Mouse (Mus musculus) ES-E14 (cell line): ENCODE measurements at regions not wholly inside any gene's neighbourhood (a gene's known extent, or its start where the extent isn't known, plus 50 kb on each side); places are given as distances from the start of the nearest gene placed in this dataset.

Source experiments
- CHD2 ChIP-seq: IDR thresholded peaks from 2 replicates; pipeline ENCODE4 v1.6.1; 2014; ENCODE audit warnings: mild to moderate bottlenecking, low read depth, low read length, inconsistent platforms
- HCFC1 ChIP-seq: IDR thresholded peaks from 2 replicates; pipeline ENCODE4 v1.6.1; 2012; ENCODE audit warnings: low read length, inconsistent platforms, borderline replicate concordance; ENCODE audit not compliant: insufficient read depth
- MAFK ChIP-seq: IDR thresholded peaks from 2 replicates; pipeline ENCODE4 v1.6.1; 2014; ENCODE audit warnings: mild to moderate bottlenecking, low read depth, low read length, inconsistent platforms; ENCODE audit not compliant: insufficient read depth
- ZC3H11A ChIP-seq: IDR thresholded peaks from 2 replicates; pipeline ENCODE4 v1.6.1; 2012; ENCODE audit warnings: low read depth, mild to moderate bottlenecking, inconsistent platforms, low read length, borderline replicate concordance
- ZNF384 ChIP-seq: IDR thresholded peaks from 2 replicates; pipeline ENCODE4 v1.6.1; 2012; ENCODE audit warnings: low read depth, low read length, inconsistent platforms

DNA sequence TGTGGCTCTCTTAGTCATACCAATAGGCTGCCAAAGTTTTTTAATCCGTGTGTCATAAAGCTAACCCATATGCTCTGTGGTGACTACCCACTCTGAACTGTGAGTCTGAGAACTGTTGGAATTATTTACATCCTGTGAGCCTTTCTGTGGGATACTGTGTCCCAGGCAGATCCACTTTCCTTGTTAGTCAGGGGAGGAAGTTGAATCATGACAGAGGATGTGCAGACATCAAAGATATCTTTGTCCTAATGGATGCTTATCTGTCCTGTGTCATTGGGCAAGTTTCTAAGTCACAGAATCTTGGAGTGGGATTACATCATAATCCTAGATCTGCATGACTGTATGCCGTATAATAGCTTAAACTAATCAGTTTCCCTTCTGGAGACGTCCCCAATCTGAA lies 254.4 kb upstream of the Zfp703 start:
- TF ChIP-seq ZNF384: no peak
- no peak for TF ChIP-seq MAFK
- no peak for TF ChIP-seq HCFC1
- no peak for TF ChIP-seq ZC3H11A
- no peak for TF ChIP-seq CHD2
